Mouse (Mus musculus): Measurements from ENCODE around the gene Prss36. TPM values are rescaled to one million over a fixed set of nuclear protein-coding genes. Genes with fewer than 3 reads are reported as not detected.
A peak's percentile ranks its signal among the peaks of the same experiment; 100 is the strongest.

The Prss36 gene
- polyA plus RNA-seq, 1 experiment from 2014 or later: 11.0 TPM

DNA sequence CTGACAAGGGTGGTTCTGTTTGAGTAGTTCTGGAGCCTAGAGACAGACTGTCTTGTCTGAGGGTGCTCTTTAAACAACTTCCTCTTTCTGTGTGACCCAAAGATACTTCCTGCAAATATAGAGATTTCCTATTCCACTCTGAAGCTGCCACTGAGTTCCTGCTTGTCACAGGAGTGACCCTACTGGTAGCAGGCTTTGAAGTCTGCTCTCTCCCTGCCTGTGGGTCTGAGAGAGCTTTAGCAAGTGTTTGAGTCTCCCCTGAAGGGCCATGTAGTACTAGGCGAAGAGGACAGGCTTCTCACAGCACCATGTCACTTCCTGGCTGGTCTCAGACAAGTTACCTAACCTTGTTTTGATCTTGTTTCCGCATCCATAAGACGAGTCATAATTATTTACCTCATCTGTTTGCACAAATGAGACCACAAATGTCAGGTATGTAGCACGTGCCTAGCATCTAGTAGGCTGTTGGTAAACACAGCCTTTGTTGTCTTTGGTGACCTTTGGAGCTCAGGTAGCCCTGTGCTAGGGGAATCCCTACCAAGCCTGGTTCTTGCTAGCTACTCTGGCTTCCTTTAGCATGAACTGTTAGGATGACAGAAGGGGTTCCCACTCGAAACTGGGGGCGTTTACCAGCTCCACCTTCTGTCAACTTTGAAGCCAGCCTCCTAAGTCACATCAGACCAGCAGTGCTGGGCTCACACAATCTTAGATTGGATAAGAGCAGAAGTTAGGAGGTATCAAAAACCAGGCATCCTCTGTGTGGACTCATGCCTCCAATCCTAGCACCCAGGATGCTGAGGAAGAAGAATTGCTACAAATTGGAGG lies 23.9 kb downstream of the Prss36 start:
- H3K36me3 ChIP-seq (replicated peaks; ENCODE audit: control insufficient read depth, insufficient read depth, low read depth, low read length): no peaks in the 10 kb centered on the region; the same call in none of the 2 replicates

DNA sequence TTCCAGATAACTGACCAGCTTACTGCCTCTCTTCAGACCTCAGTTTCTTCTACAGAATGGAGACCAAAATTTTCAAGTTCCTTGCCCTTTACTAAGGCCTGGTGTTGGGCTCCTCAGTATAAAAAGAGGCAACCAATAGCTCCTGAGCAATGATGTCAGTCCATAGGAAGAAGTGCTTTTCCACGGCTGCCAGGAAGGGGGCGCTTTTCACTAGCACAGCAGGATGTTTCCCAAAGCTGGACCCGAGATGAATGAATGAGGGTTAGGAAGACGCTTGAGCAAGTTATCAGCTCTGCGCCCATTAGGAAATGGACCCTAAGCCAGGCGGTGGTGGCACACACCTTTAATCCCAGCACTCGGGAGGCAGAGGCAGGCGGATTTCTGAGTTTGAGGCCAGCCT lies 25.0 kb downstream of the Prss36 start:
- peak; percentile 47 for DNase-seq (ENCODE audit: low spot score)
- no peaks in the 10 kb centered on the region; the same call in none of the 2 replicates for H3K36me3 ChIP-seq (replicated peaks; ENCODE audit: control insufficient read depth, insufficient read depth, low read depth, low read length)
- no peak overlapping the region for H3K9ac ChIP-seq (replicated peaks; ENCODE audit: low read length)
- H3K27me3 ChIP-seq (ENCODE audit: control insufficient read depth, insufficient read depth, low read length): no peaks in the 10 kb centered on the region
- no peaks in the 10 kb centered on the region for H3K9me3 ChIP-seq (replicated peaks; ENCODE audit: control insufficient read depth, low read length)
- no peak for ATAC-seq (replicated peaks; ENCODE audit: insufficient number of reproducible peaks, low FRiP score, low TSS enrichment, low read depth)
- H3K27ac ChIP-seq (replicated peaks; ENCODE audit: low read depth, low read length): no peak overlapping the region
- no peaks in the 10 kb centered on the region for H3K4me1 ChIP-seq (ENCODE audit: control insufficient read depth, insufficient read depth, low read length)
- H3K4me2 ChIP-seq (ENCODE audit: low read depth, low read length): no peak overlapping the region
- WGBS: 68% methylated on average over 8 of the region's 8 CpGs
- H3K4me3 ChIP-seq (ENCODE audit: low read depth, low read length): no peak overlapping the region

More for the DNA sequence above, 23.9 kb downstream of the Prss36 start:
- no peak for DNase-seq (ENCODE audit: low spot score)
- H3K4me1 ChIP-seq (ENCODE audit: control insufficient read depth, insufficient read depth, low read length): no peaks in the 10 kb centered on the region
- no peak overlapping the region for H3K4me3 ChIP-seq (ENCODE audit: low read depth, low read length)
- no peaks in the 10 kb centered on the region for H3K9me3 ChIP-seq (replicated peaks; ENCODE audit: control insufficient read depth, low read length)
- no peaks in the 10 kb centered on the region for H3K27me3 ChIP-seq (ENCODE audit: control insufficient read depth, insufficient read depth, low read length)
- H3K4me2 ChIP-seq (ENCODE audit: low read depth, low read length): no peak overlapping the region
- H3K27ac ChIP-seq (replicated peaks; ENCODE audit: low read depth, low read length): no peak overlapping the region
- ATAC-seq (replicated peaks; ENCODE audit: insufficient number of reproducible peaks, low FRiP score, low TSS enrichment, low read depth): no peak
- no peak overlapping the region for H3K9ac ChIP-seq (replicated peaks; ENCODE audit: low read length)
- WGBS: 82% methylated on average over 6 of the region's 6 CpGs

DNA sequence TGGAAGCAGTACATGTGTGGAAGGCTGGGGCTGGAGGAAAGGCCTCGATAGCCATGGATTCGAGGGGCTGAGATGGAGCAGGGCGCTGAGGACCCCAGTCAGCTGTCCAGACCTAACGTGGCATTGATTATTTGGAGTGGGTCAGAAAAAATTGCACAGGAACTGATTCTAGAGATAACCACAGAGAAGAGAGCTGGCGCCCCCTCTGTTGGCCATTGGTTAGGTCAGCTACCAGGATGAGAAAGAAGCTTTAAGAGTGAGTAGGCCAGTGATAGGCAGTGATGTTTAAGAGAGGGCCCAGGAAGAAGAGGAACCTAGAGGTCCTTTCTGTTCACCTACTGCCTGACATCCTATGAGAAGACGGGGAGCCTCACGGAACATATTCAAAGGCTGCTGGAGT lies 27.2 kb downstream of the Prss36 start:
- no peak for DNase-seq (ENCODE audit: low spot score)
- H3K27me3 ChIP-seq (ENCODE audit: control insufficient read depth, insufficient read depth, low read length): no peaks in the 10 kb centered on the region
- peaks cover 4% of the 10 kb centered on the region for H3K36me3 ChIP-seq (replicated peaks; ENCODE audit: control insufficient read depth, insufficient read depth, low read depth, low read length)
- WGBS: 75% methylated on average over 7 of the region's 7 CpGs
- H3K9me3 ChIP-seq (replicated peaks; ENCODE audit: control insufficient read depth, low read length): no peaks in the 10 kb centered on the region
- H3K9ac ChIP-seq (replicated peaks; ENCODE audit: low read length): no peak overlapping the region
- H3K4me3 ChIP-seq (ENCODE audit: low read depth, low read length): no peak overlapping the region
- H3K4me1 ChIP-seq (ENCODE audit: control insufficient read depth, insufficient read depth, low read length): no peaks in the 10 kb centered on the region
- ATAC-seq (replicated peaks; ENCODE audit: insufficient number of reproducible peaks, low FRiP score, low TSS enrichment, low read depth): no peak
- H3K4me2 ChIP-seq (ENCODE audit: low read depth, low read length): no peak overlapping the region
- no peak overlapping the region for H3K27ac ChIP-seq (replicated peaks; ENCODE audit: low read depth, low read length)

DNA sequence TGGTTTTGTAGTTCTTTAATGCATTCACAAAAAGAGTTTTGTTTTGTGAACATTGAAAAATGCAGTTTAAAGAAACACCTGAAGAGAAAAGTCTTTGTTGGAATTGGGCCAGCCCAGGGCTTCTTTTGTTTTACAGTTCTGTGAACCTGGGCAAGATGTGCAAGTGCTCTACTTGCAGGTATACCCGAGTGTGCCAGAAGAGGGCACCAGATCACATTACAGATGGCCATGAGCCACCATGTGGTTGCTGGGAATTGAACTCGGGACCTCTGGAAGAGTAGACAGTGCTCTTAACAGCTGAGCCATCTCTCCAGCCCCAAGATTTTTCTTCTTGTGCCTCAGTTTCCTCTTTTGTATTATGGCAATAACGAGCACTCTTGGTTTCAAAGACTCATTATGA lies 28.3 kb downstream of the Prss36 start:
- ATAC-seq (replicated peaks; ENCODE audit: insufficient number of reproducible peaks, low FRiP score, low TSS enrichment, low read depth): no peak
- no peak overlapping the region for H3K4me3 ChIP-seq (ENCODE audit: low read depth, low read length)
- peak; percentile 52 for DNase-seq (ENCODE audit: low spot score)
- no peak overlapping the region for H3K27ac ChIP-seq (replicated peaks; ENCODE audit: low read depth, low read length)
- 46% methylated on average over 3 of the region's 3 CpGs for WGBS
- peaks cover 4% of the 10 kb centered on the region for H3K36me3 ChIP-seq (replicated peaks; ENCODE audit: control insufficient read depth, insufficient read depth, low read depth, low read length)
- no peaks in the 10 kb centered on the region for H3K27me3 ChIP-seq (ENCODE audit: control insufficient read depth, insufficient read depth, low read length)
- H3K9ac ChIP-seq (replicated peaks; ENCODE audit: low read length): no peak overlapping the region
- no peaks in the 10 kb centered on the region for H3K9me3 ChIP-seq (replicated peaks; ENCODE audit: control insufficient read depth, low read length)
- H3K4me2 ChIP-seq (ENCODE audit: low read depth, low read length): no peak overlapping the region
- no peaks in the 10 kb centered on the region for H3K4me1 ChIP-seq (ENCODE audit: control insufficient read depth, insufficient read depth, low read length)

DNA sequence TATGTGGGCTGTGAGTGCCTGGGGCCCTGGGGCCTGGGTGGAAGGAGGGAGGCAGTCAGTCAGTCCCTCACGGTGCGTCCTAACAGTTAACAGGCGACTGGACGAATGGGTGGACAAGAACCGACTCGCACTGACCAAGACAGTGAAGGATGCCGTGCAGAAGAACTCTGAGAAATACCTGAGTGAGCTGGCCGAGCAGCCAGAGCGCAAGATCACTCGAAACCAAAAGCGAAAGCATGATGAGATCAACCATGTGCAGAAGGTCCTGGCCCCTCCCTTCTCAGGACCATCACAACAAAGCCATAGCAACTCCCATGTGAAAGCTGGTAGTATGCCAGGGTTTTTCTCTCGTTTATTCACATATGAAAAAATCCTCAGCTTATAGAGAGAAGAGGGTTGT lies 31.2 kb downstream of the Prss36 start:
- no peak for DNase-seq (ENCODE audit: low spot score)
- no peak for ATAC-seq (replicated peaks; ENCODE audit: insufficient number of reproducible peaks, low FRiP score, low TSS enrichment, low read depth)
- Histone ChIP-seq H3K36me3 (replicated peaks; ENCODE audit: control insufficient read depth, insufficient read depth, low read depth, low read length) (peaks cover 4% of the 10 kb centered on the region), H3K9me3 (replicated peaks; ENCODE audit: control insufficient read depth, low read length) (no peaks in the 10 kb centered on the region), H3K9ac (replicated peaks; ENCODE audit: low read length) (no peak overlapping the region), H3K27me3 (ENCODE audit: control insufficient read depth, insufficient read depth, low read length) (no peaks in the 10 kb centered on the region), H3K4me2 (ENCODE audit: low read depth, low read length) (no peak overlapping the region), H3K27ac (replicated peaks; ENCODE audit: low read depth, low read length) (no peak overlapping the region), H3K4me1 (ENCODE audit: control insufficient read depth, insufficient read depth, low read length) (no peaks in the 10 kb centered on the region), H3K4me3 (ENCODE audit: low read depth, low read length) (no peak overlapping the region)
- WGBS: 90% methylated on average over 12 of the region's 12 CpGs

DNA sequence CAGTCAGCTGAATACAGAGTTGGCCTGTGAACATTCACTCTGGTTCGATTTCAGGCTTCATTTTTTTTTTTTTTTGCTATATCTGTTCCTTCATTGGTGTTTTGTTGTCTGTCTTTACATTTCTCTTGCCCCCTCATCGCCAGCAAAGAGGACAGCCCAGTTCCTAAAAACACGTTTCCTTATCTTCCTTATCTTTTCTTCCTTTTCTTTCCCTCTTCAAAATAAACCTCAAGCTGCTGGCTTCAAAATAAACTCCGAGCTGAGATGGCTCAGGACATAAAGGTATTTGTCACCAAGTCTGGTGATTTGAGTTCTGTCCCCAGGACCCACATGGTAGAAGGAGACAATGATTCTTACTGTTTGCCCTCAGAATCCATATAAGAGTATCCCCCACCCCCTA lies 33.6 kb downstream of the Prss36 start:
- no peaks in the 10 kb centered on the region for H3K4me1 ChIP-seq (ENCODE audit: control insufficient read depth, insufficient read depth, low read length)
- WGBS: 26% methylated on average over 4 of the region's 4 CpGs
- H3K4me2 ChIP-seq (ENCODE audit: low read depth, low read length): peak overlapping the region; percentile 71
- no peaks in the 10 kb centered on the region for H3K27me3 ChIP-seq (ENCODE audit: control insufficient read depth, insufficient read depth, low read length)
- H3K36me3 ChIP-seq (replicated peaks; ENCODE audit: control insufficient read depth, insufficient read depth, low read depth, low read length): peaks cover 13% of the 10 kb centered on the region
- peak overlapping the region; percentile 96 for H3K4me3 ChIP-seq (ENCODE audit: low read depth, low read length)
- DNase-seq (ENCODE audit: low spot score) (no peak), ATAC-seq (replicated peaks; ENCODE audit: insufficient number of reproducible peaks, low FRiP score, low TSS enrichment, low read depth) (no peak)
- no peak overlapping the region for H3K27ac ChIP-seq (replicated peaks; ENCODE audit: low read depth, low read length)
- peak overlapping the region; percentile 77 for H3K9ac ChIP-seq (replicated peaks; ENCODE audit: low read length)
- no peaks in the 10 kb centered on the region for H3K9me3 ChIP-seq (replicated peaks; ENCODE audit: control insufficient read depth, low read length)

DNA sequence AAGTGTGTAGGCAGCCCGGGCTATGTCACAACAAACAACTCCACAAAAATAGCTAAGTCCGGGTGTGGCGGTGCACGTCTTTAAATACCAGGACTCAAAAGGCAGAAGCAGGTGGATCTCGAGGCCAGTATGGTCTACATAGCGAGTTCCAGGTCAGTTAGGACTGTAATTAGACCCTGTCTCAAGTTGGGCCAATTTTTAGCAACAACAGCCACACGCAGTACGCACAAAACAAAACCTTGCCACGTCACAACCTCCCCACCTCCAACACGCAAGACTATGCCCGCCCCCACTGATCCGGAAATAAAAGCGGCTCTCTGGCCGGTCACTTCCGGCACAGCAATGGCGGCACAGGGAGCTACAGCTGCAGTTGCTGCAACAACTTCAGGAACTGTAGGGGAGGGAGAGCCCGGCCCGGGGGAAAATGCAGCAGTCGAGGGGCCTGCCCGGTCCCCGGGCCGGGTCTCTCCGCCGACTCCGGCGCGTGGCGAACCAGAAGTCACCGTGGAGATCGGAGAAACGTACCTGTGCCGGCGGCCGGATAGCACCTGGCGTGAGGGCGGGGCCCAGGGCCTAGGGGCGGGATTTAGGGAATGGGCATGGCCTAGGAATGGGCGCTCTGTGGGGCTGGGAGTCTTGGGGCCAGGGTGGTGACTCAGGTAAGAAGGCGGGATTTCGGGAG lies 34.2 kb downstream of the Prss36 start, which contains the start of gene Kat8:
Kat8 (plus strand) TSS at position 327 of the 682 bp plus-strand sequence.
- ATAC-seq (replicated peaks; ENCODE audit: insufficient number of reproducible peaks, low FRiP score, low TSS enrichment, low read depth) (peak; percentile 89), DNase-seq (ENCODE audit: low spot score) (peak; percentile 95)
- Histone ChIP-seq H3K9ac (replicated peaks; ENCODE audit: low read length) (peak within 1 kb of the TSS; percentile 77), H3K4me1 (ENCODE audit: control insufficient read depth, insufficient read depth, low read length) (no peaks in the 10 kb centered on the region), H3K4me3 (ENCODE audit: low read depth, low read length) (peak within 1 kb of the TSS; percentile 96), H3K9me3 (replicated peaks; ENCODE audit: control insufficient read depth, low read length) (no peaks in the 10 kb centered on the region), H3K4me2 (ENCODE audit: low read depth, low read length) (peak within 1 kb of the TSS; percentile 71), H3K27ac (replicated peaks; ENCODE audit: low read depth, low read length) (peak within 1 kb of the TSS; percentile 73), H3K27me3 (ENCODE audit: control insufficient read depth, insufficient read depth, low read length) (no peaks in the 10 kb centered on the region), H3K36me3 (replicated peaks; ENCODE audit: control insufficient read depth, insufficient read depth, low read depth, low read length) (peaks cover 18% of the 10 kb centered on the region)
- 1% methylated on average over 40 of the region's 40 CpGs for WGBS

DNA sequence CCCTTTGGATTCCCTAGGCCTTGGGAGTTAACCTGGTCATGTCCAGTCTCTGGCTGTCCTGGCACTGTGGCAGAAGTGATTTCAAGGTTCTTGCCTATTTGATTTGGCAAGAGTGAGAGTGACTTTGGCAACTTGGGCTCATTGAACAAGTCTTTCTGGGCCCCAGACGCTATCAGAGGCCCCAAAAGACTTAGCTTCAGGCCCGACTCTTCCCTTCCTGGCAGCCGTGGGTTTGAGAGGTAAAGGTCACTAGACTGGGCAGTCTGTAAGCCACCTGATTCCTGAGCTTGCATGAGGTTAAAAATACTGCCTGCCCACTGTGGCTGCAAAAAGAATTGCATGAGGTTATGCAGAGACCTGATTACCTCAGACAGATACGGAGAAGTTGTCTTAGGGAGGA lies 37.9 kb downstream of the Prss36 start:
- WGBS: 80% methylated on average over 4 of the region's 4 CpGs
- no peak overlapping the region for H3K4me2 ChIP-seq (ENCODE audit: low read depth, low read length)
- no peak for DNase-seq (ENCODE audit: low spot score)

More for the DNA sequence above, 37.9 kb downstream of the Prss36 start:
- H3K9me3 ChIP-seq (replicated peaks; ENCODE audit: control insufficient read depth, low read length): no peaks in the 10 kb centered on the region
- H3K4me3 ChIP-seq (ENCODE audit: low read depth, low read length): no peak overlapping the region
- no peaks in the 10 kb centered on the region for H3K4me1 ChIP-seq (ENCODE audit: control insufficient read depth, insufficient read depth, low read length)
- no peak overlapping the region for H3K9ac ChIP-seq (replicated peaks; ENCODE audit: low read length)
- no peak for ATAC-seq (replicated peaks; ENCODE audit: insufficient number of reproducible peaks, low FRiP score, low TSS enrichment, low read depth)
- no peak overlapping the region for H3K27ac ChIP-seq (replicated peaks; ENCODE audit: low read depth, low read length)
- H3K27me3 ChIP-seq (ENCODE audit: control insufficient read depth, insufficient read depth, low read length): no peaks in the 10 kb centered on the region
- peaks cover 13% of the 10 kb centered on the region for H3K36me3 ChIP-seq (replicated peaks; ENCODE audit: control insufficient read depth, insufficient read depth, low read depth, low read length)

Measured in embryonic facial prominence, embryonic 11.5 days (tissue).